Mouse (Mus musculus) lung, embryonic 14.5 days (tissue): ENCODE measurements around the gene Parp6. TPM values are rescaled to one million over a fixed set of nuclear protein-coding genes. Genes with fewer than 3 reads are reported as not detected.

Experiments
- ATAC-seq: fragments of 200-750 bp; cut with Nextera tagmentation; 2 replicates; pipeline ENCODE4 v1.8.0; 2017; ENCODE audit warnings: mild to moderate bottlenecking, moderate TSS enrichment, moderate library complexity; ENCODE audit not compliant: insufficient read depth
- DNase-seq: peaks from one replicate; pipeline ENCODE4 v3.0.0-alpha.2; 2015
- H3K27ac ChIP-seq: fragments of 300-500 bp; sonication (generic); 2 replicates; pipeline ENCODE4 v1.5.1; 2014; ENCODE audit warnings: low read depth, mild to moderate bottlenecking, moderate library complexity
- H3K27me3 ChIP-seq: fragments of 300-500 bp; sonication (generic); 2 replicates; pipeline ENCODE4 v1.6.1; 2014; ENCODE audit warnings: low read length, control low read depth; ENCODE audit not compliant: insufficient read depth
- H3K36me3 ChIP-seq: fragments of 300-500 bp; sonication (generic); 2 replicates; pipeline ENCODE4 v1.6.1; 2014; ENCODE audit warnings: control low read depth; ENCODE audit not compliant: insufficient read depth
- H3K4me1 ChIP-seq: fragments of 300-500 bp; sonication (generic); 2 replicates; pipeline ENCODE4 v1.6.1; 2014; ENCODE audit warnings: antibody characterized with exemption, control low read depth; ENCODE audit not compliant: insufficient read depth
- H3K4me2 ChIP-seq: fragments of 300-500 bp; sonication (generic); 2 replicates; pipeline ENCODE4 v1.6.1; 2014; ENCODE audit warnings: mild to moderate bottlenecking
- H3K4me3 ChIP-seq: fragments of 300-500 bp; sonication (generic); 2 replicates; pipeline ENCODE4 v1.5.1; 2014; ENCODE audit warnings: low read depth, low read length
- H3K9ac ChIP-seq: fragments of 300-500 bp; sonication (generic); 2 replicates; pipeline ENCODE4 v1.6.1; 2014
- H3K9me3 ChIP-seq: fragments of 300-500 bp; sonication (generic); 2 replicates; pipeline ENCODE4 v1.6.1; 2016; ENCODE audit warnings: low read depth, low read length, control low read depth
- CTCF ChIP-seq: IDR thresholded peaks from 2 replicates; pipeline ENCODE4 v1.5.1; 2016; ENCODE audit warnings: antibody characterized with exemption, low read depth
- WGBS: fragments of 180-500 bp; shearing (Covaris S2); extraction: QIAGEN DNeasy Blood & Tissue Kit; methylation state at CpG from one replicate; pipeline ENCODE4 v1.1.7; 2014; 5-methylcytosine and 5-hydroxymethylcytosine counted together
- polyA plus RNA-seq: library from polyadenylated mRNA; unstranded; fragments of >200 nt; fragmentation: Nextera tagmentation; extraction: Ambion mirVana; gene quantifications from 2 replicates; pipeline ENCODE4 v1.2.1, GENCODE M21; 2014

Parp6 gene
- polyA plus RNA-seq, 1 experiment from 2014 or later = 22.0 TPM

- peaks cover 23% of the 10 kb centered on the region for H3K36me3 ChIP-seq
- TF ChIP-seq CTCF = peak; percentile 71
- peak overlapping the region; percentile 87 for H3K4me3 ChIP-seq
- H3K9me3 ChIP-seq = no peaks in the 10 kb centered on the region
- H3K4me2 ChIP-seq = peak overlapping the region; percentile 63
- DNase-seq (peak; percentile 90), ATAC-seq (peak; percentile 16)
- H3K4me1 ChIP-seq = peaks cover 13% of the 10 kb centered on the region; the same call in 1 of the 2 replicates
- peak overlapping the region; percentile 90 for H3K9ac ChIP-seq
- WGBS = under 1% methylated on average over 65 of the region's 65 CpGs
- H3K27me3 ChIP-seq = no peaks in the 10 kb centered on the region
- H3K27ac ChIP-seq = peak overlapping the region; percentile 98
These were observed 39.8 kb downstream of the Parp6 start for GRCm38 (mm10) chr9:59656635-59657617.

DNA sequence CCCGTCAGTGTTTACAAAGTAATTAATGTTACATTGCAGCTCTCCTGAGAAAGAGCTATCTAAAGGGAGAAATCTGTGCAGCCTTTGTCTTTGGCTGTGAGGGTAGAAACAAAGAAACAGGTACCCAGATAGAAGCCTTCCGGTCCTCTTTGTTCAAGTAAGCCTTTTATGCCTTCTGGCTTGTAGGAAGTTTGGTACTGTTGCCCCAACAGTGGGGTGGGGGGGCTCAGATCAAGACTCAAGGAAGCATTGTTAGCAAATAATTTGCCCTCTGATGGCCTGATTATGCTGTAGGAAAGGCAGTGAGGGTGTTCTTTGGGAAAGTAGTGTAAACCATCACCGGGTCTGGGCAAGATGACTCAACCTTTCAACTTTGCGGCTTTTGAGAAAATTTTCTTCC lies 41.1 kb downstream of the Parp6 start:
- TF ChIP-seq CTCF = no peak
- Histone ChIP-seq H3K4me1 (peaks cover 13% of the 10 kb centered on the region; the same call in 1 of the 2 replicates), H3K4me2 (peak overlapping the region; percentile 63), H3K9me3 (no peaks in the 10 kb centered on the region), H3K36me3 (peaks cover 33% of the 10 kb centered on the region), H3K9ac (peak overlapping the region; percentile 90), H3K4me3 (peak overlapping the region; percentile 87), H3K27me3 (no peaks in the 10 kb centered on the region), H3K27ac (peak overlapping the region; percentile 98)
- 2% methylated on average over 4 of the region's 4 CpGs for WGBS
- no peak for DNase-seq
- no peak for ATAC-seq

- Histone ChIP-seq H3K27ac (peak overlapping the region; percentile 69), H3K9me3 (no peaks in the 10 kb centered on the region), H3K4me1 (peaks cover 13% of the 10 kb centered on the region; the same call in 1 of the 2 replicates), H3K4me3 (peak overlapping the region; percentile 87), H3K4me2 (peak overlapping the region; percentile 63), H3K36me3 (peaks cover 44% of the 10 kb centered on the region), H3K9ac (peak overlapping the region; percentile 7; the same call in 1 of the 2 replicates), H3K27me3 (no peaks in the 10 kb centered on the region)
- peak; percentile 90 for TF ChIP-seq CTCF
- 21% methylated on average over 14 of the region's 14 CpGs for WGBS
- peak; percentile 97 for DNase-seq
- ATAC-seq = peak; percentile 46
These were observed 42.2 kb downstream of the Parp6 start for GRCm38 (mm10) chr9:59659036-59660026.

- peak overlapping the region; percentile 23; the same call in 1 of the 2 replicates for H3K9ac ChIP-seq
- H3K4me3 ChIP-seq = peak overlapping the region; percentile 87; the same call in 1 of the 2 replicates
- H3K4me1 ChIP-seq = peaks cover 13% of the 10 kb centered on the region; the same call in 1 of the 2 replicates
- 54% methylated on average over 10 of the region's 10 CpGs for WGBS
- H3K27me3 ChIP-seq = no peaks in the 10 kb centered on the region
- H3K27ac ChIP-seq = peak overlapping the region; percentile 68
- H3K36me3 ChIP-seq = peaks cover 55% of the 10 kb centered on the region
- ATAC-seq = no peak
- H3K4me2 ChIP-seq = peak overlapping the region; percentile 63
- DNase-seq = peak; percentile 36
- H3K9me3 ChIP-seq = no peaks in the 10 kb centered on the region
- TF ChIP-seq CTCF = no peak
These were observed 43.3 kb downstream of the Parp6 start for GRCm38 (mm10) chr9:59660421-59660820.

GRCm38 (mm10) chr9:59661298-59661975 lies 44.4 kb downstream of the Parp6 start:
- H3K9me3 ChIP-seq = no peaks in the 10 kb centered on the region
- peaks cover 65% of the 10 kb centered on the region for H3K36me3 ChIP-seq
- peaks cover 13% of the 10 kb centered on the region; the same call in 1 of the 2 replicates for H3K4me1 ChIP-seq
- no peak for TF ChIP-seq CTCF
- H3K4me3 ChIP-seq = no peak overlapping the region
- H3K27me3 ChIP-seq = no peaks in the 10 kb centered on the region
- H3K27ac ChIP-seq = no peak overlapping the region
- DNase-seq = no peak
- ATAC-seq = no peak
- peak overlapping the region; percentile 63; the same call in 1 of the 2 replicates for H3K4me2 ChIP-seq
- 59% methylated on average over 6 of the region's 6 CpGs for WGBS
- H3K9ac ChIP-seq = no peak overlapping the region

DNA sequence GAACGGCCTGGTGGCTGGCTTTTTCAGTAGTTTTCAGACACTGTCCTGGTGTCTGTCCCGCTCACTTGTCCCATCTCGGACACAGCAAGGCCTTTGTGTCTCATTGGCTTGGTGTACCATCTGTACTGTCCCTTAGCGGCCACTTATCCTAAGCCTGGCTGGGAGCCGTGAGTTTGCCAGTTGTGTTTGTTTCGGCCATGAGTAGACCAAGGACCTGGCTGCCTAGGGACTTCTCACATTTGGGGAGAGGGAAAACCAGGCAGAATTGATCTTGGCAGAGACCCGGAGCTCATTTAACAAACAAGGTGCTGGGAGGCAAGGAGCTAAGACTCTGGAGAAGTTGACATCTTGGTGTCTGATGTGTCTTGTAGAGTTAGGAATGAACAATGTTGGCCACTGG lies 46.1 kb downstream of the Parp6 start:
- Histone ChIP-seq H3K4me3 (no peak overlapping the region), H3K27ac (no peak overlapping the region), H3K27me3 (no peaks in the 10 kb centered on the region), H3K36me3 (peaks cover 83% of the 10 kb centered on the region), H3K9me3 (no peaks in the 10 kb centered on the region), H3K4me1 (peaks cover 13% of the 10 kb centered on the region; the same call in 1 of the 2 replicates), H3K4me2 (no peak overlapping the region), H3K9ac (no peak overlapping the region)
- no peak for DNase-seq
- TF ChIP-seq CTCF = no peak
- no peak for ATAC-seq
- WGBS = 74% methylated on average over 7 of the region's 7 CpGs
